Mouse (Mus musculus): ENCODE results near the gene Arpc1a. TPM values are rescaled to one million over a fixed set of nuclear protein-coding genes. Genes with fewer than 3 reads are reported as not detected.
"Not testable (repeated sequence)": the region's sequence is repeated elsewhere in the genome, so short reads cannot be mapped to it uniquely, and the experiment has no call there.

The Arpc1a gene
- 164 TPM for polyA plus RNA-seq (2021)

DNA sequence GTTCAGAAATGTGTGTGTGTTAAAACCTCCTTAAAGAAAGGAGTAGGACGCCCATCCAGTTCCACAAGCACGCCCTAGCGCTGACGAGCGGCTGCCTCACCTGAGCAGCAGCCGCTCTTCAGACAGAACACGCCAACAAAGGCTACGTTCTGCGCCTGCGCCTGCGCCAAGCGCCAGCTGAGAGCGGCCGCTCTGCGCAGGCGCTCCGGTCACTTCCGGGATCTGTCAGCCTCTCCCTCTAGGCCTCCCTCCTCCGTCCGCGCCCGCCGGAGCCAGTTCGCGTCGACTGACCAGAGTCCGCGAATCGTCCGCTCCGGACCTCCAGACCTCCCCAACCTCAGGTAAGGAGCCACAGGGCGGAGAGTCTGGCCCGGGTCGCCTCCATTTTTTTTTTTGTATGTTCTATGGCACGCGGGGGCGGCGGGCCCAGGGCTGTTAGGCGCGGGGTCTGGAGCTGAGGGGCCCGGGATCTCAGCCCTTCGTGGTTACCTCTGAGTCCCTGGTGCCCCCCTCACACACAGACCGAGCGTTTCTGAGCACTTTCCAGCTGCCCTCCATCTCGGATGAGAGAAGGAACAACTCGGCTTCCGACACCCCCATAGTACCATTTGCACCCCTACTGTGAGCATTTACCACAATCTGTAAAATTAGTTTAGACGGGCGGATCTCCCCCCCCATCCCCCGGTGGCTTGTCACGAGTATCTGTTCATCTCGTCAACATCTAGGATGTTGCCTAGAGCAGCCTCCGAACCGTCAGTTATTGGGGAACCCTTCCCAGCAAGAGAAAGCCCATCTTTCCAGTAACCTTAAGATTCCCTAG is at the start of gene Arpc1a, which contains the start of gene Kpna7:
Arpc1a (plus strand) TSS at position 199 of the 820 bp plus-strand sequence.
Kpna7 (minus strand) TSS at position 399 of the 820 bp plus-strand sequence.
- no peak for TF ChIP-seq CTCF (IDR thresholded peaks at IDR 0.05)
- ATAC-seq (peak; percentile 95), DNase-seq (ENCODE audit: low read depth, low spot score) (peak; percentile 68)
- ChIA-PET POLR2A (interaction anchor here (0.6 to 1.9 kb wide), 9 partner anchors 8 to 44 kb away, joined by 3 to 9 read pairs (median 3); partner anchors contain the start of gene Arpc1b), CTCF (no interaction called here)
- H3K27me3 ChIP-seq, result no peaks in the 10 kb centered on the region
- in situ Hi-C loops (cut with MboI; ENCODE audit: low pct_unique_long_range_greater_than_20kb), result no loop called here

DNA sequence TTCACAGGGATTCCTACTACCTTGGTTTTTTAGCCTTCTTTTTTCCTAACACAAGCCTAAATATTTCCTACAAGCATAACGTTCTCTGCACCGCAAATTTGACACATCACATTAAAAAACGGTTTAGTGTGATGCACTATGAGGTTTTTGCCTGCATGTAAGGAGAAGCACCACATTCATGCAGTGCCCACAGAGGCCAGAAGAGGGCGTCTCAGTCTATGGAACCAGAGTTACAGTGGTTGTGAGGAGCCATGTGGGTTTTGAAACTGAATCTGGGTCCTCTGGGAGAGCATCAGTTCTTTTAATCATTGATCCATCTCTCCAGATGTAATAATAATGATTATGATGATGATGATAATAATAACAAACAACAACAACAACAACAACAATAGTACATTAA is 42.0 kb upstream of the Arpc1a start:
- DNase-seq (ENCODE audit: low read depth, low spot score) (no peak), ATAC-seq (no peak)
- H3K27me3 ChIP-seq, result no peaks in the 10 kb centered on the region
- ChIA-PET CTCF (interaction anchor here (1.6 to 1.7 kb wide), 2 partner anchors 17 to 26 kb away, joined by 3 to 6 read pairs; no protein-coding TSS in a partner anchor), POLR2A (interaction anchor here (0.8 kb wide), 1 partner anchor 27 kb away, joined by 7 read pairs; no protein-coding TSS in a partner anchor)
- peak; percentile 79 for TF ChIP-seq CTCF (IDR thresholded peaks at IDR 0.05)
- in situ Hi-C loops (cut with MboI; ENCODE audit: low pct_unique_long_range_greater_than_20kb), result no loop called here

- POLR2A ChIA-PET; in situ Hi-C loops (cut with MboI; ENCODE audit: low pct_unique_long_range_greater_than_20kb); H3K27me3 ChIP-seq; DNase-seq (ENCODE audit: low read depth, low spot score); ATAC-seq: not testable (repeated sequence)
- CTCF ChIA-PET, result interaction anchor here (1.6 kb wide), 1 partner anchor 27 kb away, joined by 3 read pairs; no protein-coding TSS in a partner anchor
Observed at GRCm38 (mm10) chr5:145042690-145043089, 40.9 kb upstream of the Arpc1a start, which contains the start of gene 1700018F24Rik. TSS of gene 1700018F24Rik (plus strand) at chr5:145042990.

DNA sequence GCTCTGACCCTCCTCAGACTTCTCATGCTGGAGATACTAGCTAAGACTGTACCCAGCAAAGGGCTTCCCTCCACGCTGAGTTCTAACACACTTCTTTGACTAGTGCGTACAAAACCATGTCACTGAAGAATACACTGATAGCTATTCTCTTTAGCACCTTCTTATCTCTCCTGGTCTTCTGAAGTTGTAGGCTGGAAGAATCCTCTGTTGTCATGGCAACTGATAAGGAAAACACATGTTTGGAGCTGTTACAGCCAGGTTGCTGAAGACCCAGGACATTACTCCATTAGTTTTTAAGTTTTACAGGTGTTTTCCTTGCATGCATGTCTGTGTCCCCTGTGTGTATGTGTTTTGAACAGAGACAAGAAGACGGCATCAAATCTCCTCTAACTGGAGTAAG is 29.4 kb upstream of the Arpc1a start:
- H3K27me3 ChIP-seq; DNase-seq (ENCODE audit: low read depth, low spot score); ATAC-seq; POLR2A ChIA-PET; in situ Hi-C loops (cut with MboI; ENCODE audit: low pct_unique_long_range_greater_than_20kb): not testable (repeated sequence)
- CTCF ChIA-PET, result interaction anchor here (1.4 kb wide), 1 partner anchor 25 kb away, joined by 3 read pairs; no protein-coding TSS in a partner anchor

DNA sequence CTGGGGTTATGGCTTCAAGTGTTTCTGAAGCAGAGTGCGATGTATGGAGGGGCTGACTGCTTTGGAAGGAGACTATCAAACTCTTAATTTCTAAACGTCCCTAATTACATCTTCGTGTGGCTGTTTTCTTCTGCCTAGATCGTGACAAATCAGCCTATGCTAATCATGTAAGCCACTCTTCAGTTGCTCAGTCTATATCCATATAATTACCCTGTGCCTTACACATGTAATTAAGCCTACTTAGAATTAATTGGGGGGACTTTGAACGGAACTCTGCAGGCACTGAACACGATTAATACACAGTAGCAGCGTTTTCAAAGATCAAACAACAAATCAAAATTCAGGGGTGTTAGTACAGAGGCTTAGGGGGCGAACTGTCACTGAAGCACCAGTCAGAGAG is 25.7 kb upstream of the Arpc1a start:
- DNase-seq (ENCODE audit: low read depth, low spot score) (no peak), ATAC-seq (no peak)
- H3K27me3 ChIP-seq, result no peaks in the 10 kb centered on the region
- ChIA-PET POLR2A (no interaction called here), CTCF (no interaction called here)
- TF ChIP-seq CTCF (IDR thresholded peaks at IDR 0.05), result no peak
- in situ Hi-C loops (cut with MboI; ENCODE audit: low pct_unique_long_range_greater_than_20kb), result no loop called here

DNA sequence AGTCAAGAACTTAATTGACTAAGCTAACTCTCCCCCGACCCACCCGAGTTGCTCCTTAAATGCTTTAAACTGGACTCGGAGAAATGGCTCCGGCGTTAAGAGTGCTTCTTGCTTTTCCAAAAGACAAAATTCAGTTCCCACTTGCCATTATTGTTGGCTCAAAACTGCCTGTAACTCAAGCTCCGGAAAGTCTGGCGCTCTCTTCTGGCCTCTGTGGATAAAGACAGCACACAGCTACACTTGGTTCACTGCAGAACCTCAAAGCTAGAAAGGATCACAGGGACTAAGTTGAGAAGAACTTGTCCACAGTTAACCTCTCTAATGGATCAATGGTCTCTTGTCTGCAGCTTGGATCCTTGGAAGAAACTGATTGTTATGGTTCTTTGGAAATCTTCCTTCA is 24.9 kb upstream of the Arpc1a start:
- TF ChIP-seq CTCF (IDR thresholded peaks at IDR 0.05), result peak; percentile 70
- H3K27me3 ChIP-seq, result no peaks in the 10 kb centered on the region
- ChIA-PET CTCF (interaction anchor here (0.8 to 1.6 kb wide), 5 partner anchors 8 to 70 kb away, joined by 3 to 6 read pairs (median 3); no protein-coding TSS in a partner anchor), POLR2A (no interaction called here)
- no peak for ATAC-seq
- in situ Hi-C loops (cut with MboI; ENCODE audit: low pct_unique_long_range_greater_than_20kb), result no loop called here
- no peak for DNase-seq (ENCODE audit: low read depth, low spot score)

DNA sequence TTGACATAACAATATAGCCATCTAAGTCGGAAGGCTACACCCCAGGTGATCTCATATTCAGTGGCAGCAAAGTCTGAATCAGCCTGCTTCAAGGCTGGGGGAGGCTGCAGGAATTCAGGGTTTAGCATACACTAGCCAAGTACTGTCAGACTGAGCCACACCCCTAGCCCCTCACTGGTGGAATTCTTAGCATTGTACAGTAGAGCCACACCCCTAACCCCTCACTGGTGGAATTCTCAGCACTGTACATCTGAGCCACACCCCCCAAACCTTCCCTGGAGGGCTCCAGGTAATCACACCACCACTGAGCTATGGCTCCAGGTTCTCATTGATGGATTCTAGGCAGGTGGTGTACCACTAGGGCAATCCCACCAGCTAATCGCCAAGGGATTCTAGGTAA is 24.1 kb upstream of the Arpc1a start:
- no peak for ATAC-seq
- in situ Hi-C loops (cut with MboI; ENCODE audit: low pct_unique_long_range_greater_than_20kb), result no loop called here
- TF ChIP-seq CTCF (IDR thresholded peaks at IDR 0.05), result no peak
- ChIA-PET CTCF (interaction anchor here (1.1 to 1.6 kb wide), 3 partner anchors 7 to 71 kb away, joined by 3 to 6 read pairs (median 3); no protein-coding TSS in a partner anchor), POLR2A (no interaction called here)
- H3K27me3 ChIP-seq, result no peaks in the 10 kb centered on the region
- no peak for DNase-seq (ENCODE audit: low read depth, low spot score)

- peaks cover 3% of the 10 kb centered on the region for H3K27me3 ChIP-seq
- no peak for TF ChIP-seq CTCF (IDR thresholded peaks at IDR 0.05)
- DNase-seq (ENCODE audit: low read depth, low spot score) (no peak), ATAC-seq (no peak)
- CTCF ChIA-PET, result no interaction called here
- POLR2A ChIA-PET, result no interaction called here
- in situ Hi-C loops (cut with MboI; ENCODE audit: low pct_unique_long_range_greater_than_20kb), result loop anchor here (5.0 to 10.0 kb wide), 2 partner anchors 60 to 223 kb away; no protein-coding TSS in a partner anchor
Observed at GRCm38 (mm10) chr5:145064765-145065340, 18.8 kb upstream of the Arpc1a start.

DNA sequence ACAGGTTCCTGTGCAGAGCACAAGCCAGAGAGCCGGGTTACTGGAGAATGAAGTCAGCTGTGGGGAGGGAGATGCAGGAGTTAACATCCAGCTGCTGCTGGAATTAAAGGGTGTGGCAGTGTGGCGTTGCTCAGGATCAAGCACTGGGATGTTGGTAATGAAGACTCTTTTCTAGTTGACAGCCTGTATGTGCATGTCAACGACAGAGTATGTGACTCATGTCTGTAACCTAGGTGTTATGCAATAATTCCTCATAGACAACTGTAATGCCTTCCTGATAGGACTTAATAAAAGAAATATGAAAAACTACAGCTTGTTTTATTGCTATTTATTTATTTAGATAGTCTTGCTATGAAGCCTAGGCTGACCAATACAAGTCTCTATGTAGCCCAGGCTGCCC is 14.8 kb upstream of the Arpc1a start:
- ATAC-seq, result no peak
- peaks cover 3% of the 10 kb centered on the region for H3K27me3 ChIP-seq
- ChIA-PET POLR2A (no interaction called here), CTCF (interaction anchor here (1.1 kb wide), 1 partner anchor 10 kb away, joined by 3 read pairs; no protein-coding TSS in a partner anchor)
- DNase-seq (ENCODE audit: low read depth, low spot score), result no peak
- in situ Hi-C loops (cut with MboI; ENCODE audit: low pct_unique_long_range_greater_than_20kb), result loop anchor here (10.0 kb wide), 1 partner anchor 64 kb away; no protein-coding TSS in a partner anchor
- no peak for TF ChIP-seq CTCF (IDR thresholded peaks at IDR 0.05)

GRCm38 (mm10) chr5:145069707-145070106 is 13.9 kb upstream of the Arpc1a start:
- ChIA-PET POLR2A (no interaction called here), CTCF (interaction anchor here (0.8 to 2.1 kb wide), 5 partner anchors 9 to 247 kb away, joined by 3 to 7 read pairs (median 3); no protein-coding TSS in a partner anchor)
- ATAC-seq (no peak), DNase-seq (ENCODE audit: low read depth, low spot score) (no peak)
- peak; percentile 94 for TF ChIP-seq CTCF (IDR thresholded peaks at IDR 0.05)
- H3K27me3 ChIP-seq, result peaks cover 3% of the 10 kb centered on the region
- in situ Hi-C loops (cut with MboI; ENCODE audit: low pct_unique_long_range_greater_than_20kb), result loop anchor here (10.0 kb wide), 1 partner anchor 65 kb away; no protein-coding TSS in a partner anchor
